Mouse (Mus musculus) frontal cortex, postnatal 10 days (tissue): ENCODE measurements at regions not wholly inside any gene's neighbourhood (a gene's known extent, or its start where the extent isn't known, plus 50 kb on each side); places are given as distances from the start of the nearest gene placed in this dataset.

Experiments used
- DNase-seq, 2 experiments: peaks; one replicate each; pipeline ENCODE4 v3.0.0; 2022; ENCODE audit warnings: low spot score in 2 of 2, mixed read lengths in 1 of 2

GRCm38 (mm10) chr3:133846301-133846700, 301.4 kb upstream of the Tet2 start:
- DNase-seq: no peak

GRCm38 (mm10) chr3:133874383-133874782, 329.4 kb upstream of the Tet2 start:
- no peak for DNase-seq

GRCm38 (mm10) chr3:133876439-133877072, 331.6 kb upstream of the Tet2 start:
- peak; percentile 39 to 76 for DNase-seq

GRCm38 (mm10) chr3:133877310-133877709, 332.4 kb upstream of the Tet2 start:
- peak in 1 of 2 experiments; percentile 6 for DNase-seq

- no peak for DNase-seq
These were observed 335.7 kb upstream of the Tet2 start for GRCm38 (mm10) chr3:133880626-133881025.

- DNase-seq: no peak
These were observed 334.4 kb upstream of the Cxxc4 start for GRCm38 (mm10) chr3:133901931-133902330.

- DNase-seq: no peak
These were observed 314.1 kb upstream of the Cxxc4 start for GRCm38 (mm10) chr3:133922200-133922599.

- no peak for DNase-seq
These were observed 271.0 kb upstream of the Cxxc4 start for GRCm38 (mm10) chr3:133965322-133965721.

- no peak for DNase-seq
These were observed 268.1 kb upstream of the Cxxc4 start for GRCm38 (mm10) chr3:133968176-133968575.

GRCm38 (mm10) chr3:133972774-133973173, 263.5 kb upstream of the Cxxc4 start:
- no peak for DNase-seq

- DNase-seq: no peak
These were observed 248.6 kb upstream of the Cxxc4 start for GRCm38 (mm10) chr3:133987681-133988080.

GRCm38 (mm10) chr3:133993971-133994370, 242.3 kb upstream of the Cxxc4 start:
- DNase-seq: no peak

- DNase-seq: no peak
These were observed 236.3 kb upstream of the Cxxc4 start for GRCm38 (mm10) chr3:133999965-134000364.

- DNase-seq: no peak
These were observed 235.7 kb upstream of the Cxxc4 start for GRCm38 (mm10) chr3:134000595-134000994.

GRCm38 (mm10) chr3:134014805-134015204, 221.5 kb upstream of the Cxxc4 start:
- no peak for DNase-seq

GRCm38 (mm10) chr3:134015412-134015811, 220.9 kb upstream of the Cxxc4 start:
- no peak for DNase-seq

GRCm38 (mm10) chr3:134033862-134034261, 202.4 kb upstream of the Cxxc4 start:
- peak; percentile 6 to 19 for DNase-seq

GRCm38 (mm10) chr3:134036310-134036934, 199.9 kb upstream of the Cxxc4 start:
- no peak for DNase-seq

- DNase-seq: no peak
These were observed 185.6 kb upstream of the Cxxc4 start for GRCm38 (mm10) chr3:134050649-134051048.

- no peak for DNase-seq
These were observed 153.8 kb upstream of the Cxxc4 start for GRCm38 (mm10) chr3:134082461-134082860.

- DNase-seq: peak; percentile 11 to 42
These were observed 136.7 kb upstream of the Cxxc4 start for GRCm38 (mm10) chr3:134099471-134100125.

GRCm38 (mm10) chr3:134102151-134102738, 134.0 kb upstream of the Cxxc4 start:
- DNase-seq: no peak

- DNase-seq: no peak
These were observed 131.7 kb upstream of the Cxxc4 start for GRCm38 (mm10) chr3:134104625-134105024.
